Mouse (Mus musculus): ENCODE data around the gene Cep128. TPM values are rescaled to one million over a fixed set of nuclear protein-coding genes. Genes with fewer than 3 reads are reported as not detected.

The Cep128 gene
- total and polyA plus RNA-seq, 3 experiments, result 12.7 to 40.1 (median 23.3) TPM

DNA sequence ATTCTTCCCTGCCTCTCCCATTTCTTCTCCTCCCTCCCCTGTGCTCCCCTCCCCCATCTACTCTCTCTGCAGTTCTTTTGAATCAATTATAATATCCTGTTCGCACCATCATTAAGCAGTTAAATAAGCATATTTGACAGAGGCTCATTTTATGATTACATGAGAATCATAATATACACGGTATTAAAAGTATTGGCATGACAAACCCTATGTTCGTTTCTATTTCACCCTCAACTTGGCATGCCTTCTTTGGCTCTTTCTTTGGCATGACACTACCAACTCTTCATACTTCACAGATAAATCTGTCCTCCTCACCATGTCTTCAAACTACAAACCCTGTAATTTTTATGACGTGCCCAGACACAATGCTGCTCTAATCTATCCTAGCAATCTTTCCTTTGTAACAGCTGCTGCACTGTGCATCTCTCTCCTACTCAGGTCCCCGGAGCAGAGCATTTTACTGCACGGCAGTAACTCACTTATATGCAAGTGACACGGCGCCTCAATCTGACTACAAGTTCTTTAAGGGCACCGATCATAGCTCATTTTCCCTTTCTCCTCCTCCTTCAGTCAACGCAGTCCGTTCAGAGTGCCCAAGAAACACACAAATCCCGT, 324.4 kb downstream of the Cep128 start:
- Histone ChIP-seq H3K9ac (ENCODE audit: control insufficient read depth, low read depth, low read length, poor library complexity, severe bottlenecking) (no peak overlapping the region), H3K9me3 (replicated peaks; ENCODE audit: insufficient read depth, low read length) (no peaks in the 10 kb centered on the region), H3K36me3 (ENCODE audit: control insufficient read depth in 1 of 2, insufficient read depth in 2 of 2, low read length in 2 of 2) (no peaks in the 10 kb centered on the region), H3K27ac (ENCODE audit: control insufficient read depth, low read depth, low read length) (no peak overlapping the region), H3K79me2 (ENCODE audit: control insufficient read depth, insufficient read depth, low read length, poor library complexity) (no peaks in the 10 kb centered on the region), H3K4me3 (ENCODE audit: control insufficient read depth in 1 of 2, insufficient read depth in 1 of 2, low read depth in 2 of 2, low read length in 2 of 2) (no peak overlapping the region), H3K4me1 (ENCODE audit: control insufficient read depth in 1 of 2, insufficient read depth in 2 of 2, low read length in 2 of 2) (no peaks in the 10 kb centered on the region), H3K27me3 (ENCODE audit: control insufficient read depth in 1 of 2, insufficient read depth in 2 of 2, low read length in 2 of 2) (no peaks in the 10 kb centered on the region)
- DNase-seq (ENCODE audit: low read depth, low spot score), result no peak
- TF ChIP-seq JUND (IDR thresholded peaks at IDR 0.05; ENCODE audit: low read depth, low read length), result no peak
- TF ChIP-seq POLR2AphosphoS5 (IDR thresholded peaks at IDR 0.05; ENCODE audit: borderline replicate concordance, low read depth, low read length), result no peak
- TF ChIP-seq CTCF (IDR thresholded peaks at IDR 0.05 in 2 of 3, conservative IDR thresholded peaks at IDR 0.05 in 1 of 3; ENCODE audit: control insufficient read depth in 1 of 3, insufficient read depth in 1 of 3, low read depth in 2 of 3, low read length in 3 of 3, poor library complexity in 1 of 3, severe bottlenecking in 1 of 3), result no peak
- no peak for TF ChIP-seq TAL1 (IDR thresholded peaks at IDR 0.05; ENCODE audit: low read length)
- no peak for TF ChIP-seq CHD1 (IDR thresholded peaks at IDR 0.05; ENCODE audit: low read depth, low read length)
- no peak for TF ChIP-seq MYB (IDR thresholded peaks at IDR 0.05; ENCODE audit: low read depth, low read length)
- no peak for TF ChIP-seq HCFC1 (IDR thresholded peaks at IDR 0.05; ENCODE audit: low read depth, low read length)
- no peak for TF ChIP-seq UBTF (IDR thresholded peaks at IDR 0.05; ENCODE audit: borderline replicate concordance, insufficient read depth, low read depth, low read length)
- TF ChIP-seq MAFK (IDR thresholded peaks at IDR 0.05; ENCODE audit: borderline replicate concordance, low read depth, low read length), result no peak
- no peak for TF ChIP-seq ZC3H11A (IDR thresholded peaks at IDR 0.05; ENCODE audit: low read depth, low read length)
- no peak for TF ChIP-seq EP300 (IDR thresholded peaks at IDR 0.05; ENCODE audit: low read depth in 1 of 2, low read length in 2 of 2)
- no peak for TF ChIP-seq ZMIZ1 (IDR thresholded peaks at IDR 0.05; ENCODE audit: low read depth, low read length)

DNA sequence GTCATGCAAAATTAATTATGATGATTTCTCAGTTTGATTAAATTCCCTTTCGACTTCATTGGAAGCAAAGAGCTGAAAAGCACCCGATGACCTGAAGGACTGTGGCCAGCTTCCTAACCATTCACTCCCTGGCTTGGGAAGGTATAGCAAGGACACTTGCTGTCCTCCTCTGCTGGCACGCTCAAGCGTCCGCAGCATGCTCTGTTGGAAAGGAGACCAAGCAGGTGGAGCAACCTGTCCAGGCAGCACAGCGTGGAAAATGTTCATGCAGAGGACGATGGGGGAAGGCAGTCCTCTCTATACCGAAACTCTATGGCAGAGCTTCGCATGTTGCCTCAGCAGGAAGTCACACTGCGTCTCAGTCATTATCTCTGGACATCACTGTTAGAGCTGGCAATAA, 327.3 kb downstream of the Cep128 start:
- H3K36me3 ChIP-seq (ENCODE audit: control insufficient read depth in 1 of 2, insufficient read depth in 2 of 2, low read length in 2 of 2), result no peaks in the 10 kb centered on the region
- H3K27me3 ChIP-seq (ENCODE audit: control insufficient read depth in 1 of 2, insufficient read depth in 2 of 2, low read length in 2 of 2), result no peaks in the 10 kb centered on the region
- no peak for DNase-seq (ENCODE audit: low read depth, low spot score)
- H3K79me2 ChIP-seq (ENCODE audit: control insufficient read depth, insufficient read depth, low read length, poor library complexity), result no peaks in the 10 kb centered on the region
- H3K9me3 ChIP-seq (replicated peaks; ENCODE audit: insufficient read depth, low read length), result no peaks in the 10 kb centered on the region
- TF ChIP-seq JUND (IDR thresholded peaks at IDR 0.05; ENCODE audit: low read depth, low read length) (no peak), GABPA (IDR thresholded peaks at IDR 0.05; ENCODE audit: low read depth, low read length) (no peak), ZC3H11A (IDR thresholded peaks at IDR 0.05; ENCODE audit: low read depth, low read length) (no peak), MYC (IDR thresholded peaks at IDR 0.05; ENCODE audit: low read depth, low read length) (no peak), POLR2A (IDR thresholded peaks at IDR 0.05; ENCODE audit: control insufficient read depth in 1 of 2, insufficient read depth in 1 of 2, low read depth in 1 of 2, low read length in 2 of 2, poor library complexity in 1 of 2) (no peak), RAD21 (IDR thresholded peaks at IDR 0.05; ENCODE audit: low read depth, low read length) (no peak), BHLHE40 (IDR thresholded peaks at IDR 0.05; ENCODE audit: borderline replicate concordance, low read depth, low read length) (no peak), CTCF (IDR thresholded peaks at IDR 0.05 in 2 of 3, conservative IDR thresholded peaks at IDR 0.05 in 1 of 3; ENCODE audit: control insufficient read depth in 1 of 3, insufficient read depth in 1 of 3, low read depth in 2 of 3, low read length in 3 of 3, poor library complexity in 1 of 3, severe bottlenecking in 1 of 3) (no peak), ELF1 (IDR thresholded peaks at IDR 0.05; ENCODE audit: low read depth, low read length) (no peak), MAZ (IDR thresholded peaks at IDR 0.05; ENCODE audit: low read depth, low read length) (no peak), ETS1 (IDR thresholded peaks at IDR 0.05; ENCODE audit: low read depth, low read length) (no peak), POLR2AphosphoS2 (IDR thresholded peaks at IDR 0.05; ENCODE audit: low read length) (no peak), TCF12 (IDR thresholded peaks at IDR 0.05; ENCODE audit: low read depth, low read length) (no peak), TBP (IDR thresholded peaks at IDR 0.05; ENCODE audit: low read depth, low read length) (no peak), NRF1 (IDR thresholded peaks at IDR 0.05; ENCODE audit: insufficient read depth, low read depth, low read length, poor library complexity, severe bottlenecking) (no peak), ZMIZ1 (IDR thresholded peaks at IDR 0.05; ENCODE audit: low read depth, low read length) (no peak), SIN3A (IDR thresholded peaks at IDR 0.05; ENCODE audit: low read length) (no peak)
- no peak overlapping the region for H3K4me3 ChIP-seq (ENCODE audit: control insufficient read depth in 1 of 2, insufficient read depth in 1 of 2, low read depth in 2 of 2, low read length in 2 of 2)
- no peaks in the 10 kb centered on the region for H3K4me1 ChIP-seq (ENCODE audit: control insufficient read depth in 1 of 2, insufficient read depth in 2 of 2, low read length in 2 of 2)
- no peak overlapping the region for H3K27ac ChIP-seq (ENCODE audit: control insufficient read depth, low read depth, low read length)
- H3K9ac ChIP-seq (ENCODE audit: control insufficient read depth, low read depth, low read length, poor library complexity, severe bottlenecking), result no peak overlapping the region
